Mouse (Mus musculus): ENCODE data around the gene Xylt1.

Xylt1 gene

GRCm38 (mm10) chr7:117395511-117395910, 14.7 kb downstream of the Xylt1 start:
- DNase-seq: no peak

GRCm38 (mm10) chr7:117397877-117398276, 17.1 kb downstream of the Xylt1 start:
- DNase-seq: no peak

- no peak for DNase-seq
These were observed 19.2 kb downstream of the Xylt1 start for GRCm38 (mm10) chr7:117399971-117400370.

- DNase-seq: no peak
These were observed 20.8 kb downstream of the Xylt1 start for GRCm38 (mm10) chr7:117401581-117401980.

- DNase-seq: no peak
These were observed 25.6 kb downstream of the Xylt1 start for GRCm38 (mm10) chr7:117406336-117406735.

GRCm38 (mm10) chr7:117409268-117409988, 28.6 kb downstream of the Xylt1 start:
- no peak for DNase-seq

GRCm38 (mm10) chr7:117411874-117412273, 31.1 kb downstream of the Xylt1 start:
- no peak for DNase-seq

- no peak for DNase-seq
These were observed 31.6 kb downstream of the Xylt1 start for GRCm38 (mm10) chr7:117412405-117412804.

GRCm38 (mm10) chr7:117414341-117415008, 33.7 kb downstream of the Xylt1 start:
- DNase-seq: no peak

GRCm38 (mm10) chr7:117415009-117415363, 34.2 kb downstream of the Xylt1 start:
- DNase-seq: no peak

- no peak for DNase-seq
These were observed 38.3 kb downstream of the Xylt1 start for GRCm38 (mm10) chr7:117419041-117419440.

GRCm38 (mm10) chr7:117419846-117420245, 39.1 kb downstream of the Xylt1 start:
- DNase-seq: no peak

GRCm38 (mm10) chr7:117420301-117420700, 39.5 kb downstream of the Xylt1 start:
- no peak for DNase-seq

GRCm38 (mm10) chr7:117420836-117421566, 40.2 kb downstream of the Xylt1 start:
- no peak for DNase-seq

- DNase-seq: no peak
These were observed 44.1 kb downstream of the Xylt1 start for GRCm38 (mm10) chr7:117424841-117425240.

GRCm38 (mm10) chr7:117426366-117426765, 45.6 kb downstream of the Xylt1 start:
- DNase-seq: no peak

- peak; percentile 30 to 42 for DNase-seq
These were observed 48.0 kb downstream of the Xylt1 start for GRCm38 (mm10) chr7:117428690-117429224.

- no peak for DNase-seq
These were observed 48.7 kb downstream of the Xylt1 start for GRCm38 (mm10) chr7:117429483-117429882.

- no peak for DNase-seq
These were observed 49.1 kb downstream of the Xylt1 start for GRCm38 (mm10) chr7:117429895-117430294.

GRCm38 (mm10) chr7:117430361-117430935, 49.7 kb downstream of the Xylt1 start:
- no peak for DNase-seq

GRCm38 (mm10) chr7:117433641-117434040, 52.9 kb downstream of the Xylt1 start:
- DNase-seq: no peak

- no peak for DNase-seq
These were observed 54.3 kb downstream of the Xylt1 start for GRCm38 (mm10) chr7:117435091-117435490.
